Mouse (Mus musculus): ENCODE results near the gene Opcml. TPM values are rescaled to one million over a fixed set of nuclear protein-coding genes. Genes with fewer than 3 reads are reported as not detected.

Opcml gene
- total RNA-seq, 2 experiments from 2014 or later, result 235 to 266 TPM

DNA sequence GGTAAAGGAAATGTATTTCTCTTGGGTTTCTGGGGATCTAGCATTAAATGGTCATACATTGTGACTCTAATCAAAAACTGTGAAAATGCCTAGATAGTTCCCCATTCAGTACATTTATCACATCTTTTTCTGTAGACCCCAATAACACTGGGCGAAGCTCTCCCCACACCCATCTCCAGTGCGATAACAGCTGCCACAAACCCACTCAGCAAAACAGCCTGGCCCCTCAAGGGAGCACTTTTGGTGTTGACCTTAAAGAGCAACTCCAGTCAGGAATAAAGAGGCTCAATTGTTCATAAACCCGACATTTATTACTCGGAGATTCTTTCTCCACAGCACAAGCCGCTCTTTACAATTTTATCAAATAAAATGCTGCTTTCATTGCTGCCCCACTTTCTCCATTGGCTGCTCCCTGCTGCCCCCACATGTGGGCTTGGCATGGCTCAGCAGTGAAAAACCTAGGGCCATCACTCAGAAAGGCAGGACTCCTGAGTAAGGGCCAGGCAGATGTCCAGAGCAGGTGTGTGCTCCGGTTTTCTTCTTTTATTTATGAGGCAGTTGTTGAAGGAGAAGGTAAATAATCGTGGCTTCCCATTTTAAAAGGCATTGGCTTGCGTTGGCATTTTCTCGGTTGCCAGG lies 781.7 kb downstream of the Opcml start:
- no peak for DNase-seq (ENCODE audit: extremely low spot score in 1 of 2, low spot score in 1 of 2)

GRCm38 (mm10) chr9:28578730-28579129 lies 788.2 kb downstream of the Opcml start:
- no peak for DNase-seq (ENCODE audit: extremely low spot score in 1 of 2, low spot score in 1 of 2)

- DNase-seq (ENCODE audit: extremely low spot score in 1 of 2, low spot score in 1 of 2), result no peak
Measured at GRCm38 (mm10) chr9:28587253-28587652, 796.7 kb downstream of the Opcml start.

GRCm38 (mm10) chr9:28587857-28588388 lies 797.3 kb downstream of the Opcml start:
- no peak for DNase-seq (ENCODE audit: extremely low spot score in 1 of 2, low spot score in 1 of 2)

- DNase-seq (ENCODE audit: extremely low spot score in 1 of 2, low spot score in 1 of 2), result no peak
Measured at GRCm38 (mm10) chr9:28588488-28588887, 797.9 kb downstream of the Opcml start.

- DNase-seq (ENCODE audit: extremely low spot score in 1 of 2, low spot score in 1 of 2), result no peak
Measured at GRCm38 (mm10) chr9:28592208-28592607, 801.6 kb downstream of the Opcml start.

- DNase-seq (ENCODE audit: extremely low spot score in 1 of 2, low spot score in 1 of 2), result no peak
Measured at GRCm38 (mm10) chr9:28595062-28595461, 804.5 kb downstream of the Opcml start.

GRCm38 (mm10) chr9:28605561-28605960 lies 815.0 kb downstream of the Opcml start:
- no peak for DNase-seq (ENCODE audit: extremely low spot score in 1 of 2, low spot score in 1 of 2)

DNA sequence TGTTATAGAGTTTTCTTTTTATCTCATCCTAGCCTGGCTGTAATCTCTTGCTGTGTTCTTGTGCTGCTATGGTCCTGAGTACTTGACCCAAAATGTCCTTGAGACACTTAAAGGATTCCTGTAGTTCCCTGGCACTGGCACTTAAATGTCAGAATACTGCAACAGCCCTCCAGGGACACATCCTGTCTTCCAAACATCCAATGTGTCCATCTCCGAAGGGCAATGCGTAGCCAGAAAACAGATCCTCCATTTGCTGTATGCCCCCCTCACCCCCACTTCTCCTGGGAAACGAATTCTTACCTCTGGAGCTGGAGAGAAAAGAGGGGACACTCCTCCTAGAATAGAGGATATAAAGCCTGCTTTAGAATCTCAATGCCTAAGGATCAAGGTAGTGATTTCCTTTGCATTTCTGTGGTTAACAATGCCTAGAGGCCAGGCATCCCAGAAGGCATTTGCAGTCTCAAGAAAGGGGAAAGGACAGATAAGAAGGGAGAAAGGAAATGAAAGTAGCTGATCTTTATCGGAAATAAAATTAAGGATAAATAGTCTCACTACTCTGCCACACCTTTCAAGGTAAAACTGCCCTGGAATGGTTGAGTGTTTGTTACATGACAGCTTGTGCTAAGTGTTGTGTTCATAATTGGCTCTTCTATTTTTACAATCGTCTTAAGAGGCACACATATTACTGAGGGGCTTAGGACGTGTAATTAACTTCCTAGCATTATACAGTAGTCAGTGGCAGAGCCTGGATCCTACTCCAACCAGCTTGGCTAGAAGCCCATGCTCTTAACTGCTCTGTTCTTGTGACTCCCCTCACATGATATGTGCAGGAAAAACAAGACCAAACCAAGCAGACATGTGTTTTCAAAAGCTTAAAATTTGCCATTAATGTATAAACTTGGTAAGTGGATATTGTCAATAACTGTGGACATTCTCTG lies 823.4 kb downstream of the Opcml start:
- no peak for DNase-seq (ENCODE audit: extremely low spot score in 1 of 2, low spot score in 1 of 2)

DNA sequence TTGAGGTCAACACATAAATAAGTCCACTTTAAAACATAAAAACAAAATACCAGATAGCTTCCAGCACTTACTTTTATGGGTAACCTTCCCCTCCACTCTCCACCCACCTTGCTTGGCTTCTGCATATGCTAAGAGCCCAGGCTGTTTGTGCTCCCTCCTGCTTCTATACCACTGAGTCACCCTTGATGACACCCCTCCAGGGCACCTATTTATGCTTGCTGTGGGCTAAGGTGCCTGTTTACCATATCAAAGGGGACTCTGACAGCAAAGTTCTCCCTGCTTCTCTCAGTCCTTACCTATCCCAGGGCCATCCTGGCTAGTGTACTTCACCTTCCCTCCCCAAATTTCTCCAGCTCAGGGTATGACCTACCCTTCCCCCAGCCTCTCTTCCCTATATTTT lies 824.9 kb downstream of the Opcml start:
- DNase-seq (ENCODE audit: extremely low spot score in 1 of 2, low spot score in 1 of 2), result no peak

GRCm38 (mm10) chr9:28617666-28618065 lies 827.1 kb downstream of the Opcml start:
- no peak for DNase-seq (ENCODE audit: extremely low spot score in 1 of 2, low spot score in 1 of 2)

- DNase-seq (ENCODE audit: extremely low spot score in 1 of 2, low spot score in 1 of 2), result no peak
Measured at GRCm38 (mm10) chr9:28618186-28618892, 827.8 kb downstream of the Opcml start.

- no peak for DNase-seq (ENCODE audit: extremely low spot score in 1 of 2, low spot score in 1 of 2)
Measured at GRCm38 (mm10) chr9:28621939-28622338, 831.4 kb downstream of the Opcml start.

DNA sequence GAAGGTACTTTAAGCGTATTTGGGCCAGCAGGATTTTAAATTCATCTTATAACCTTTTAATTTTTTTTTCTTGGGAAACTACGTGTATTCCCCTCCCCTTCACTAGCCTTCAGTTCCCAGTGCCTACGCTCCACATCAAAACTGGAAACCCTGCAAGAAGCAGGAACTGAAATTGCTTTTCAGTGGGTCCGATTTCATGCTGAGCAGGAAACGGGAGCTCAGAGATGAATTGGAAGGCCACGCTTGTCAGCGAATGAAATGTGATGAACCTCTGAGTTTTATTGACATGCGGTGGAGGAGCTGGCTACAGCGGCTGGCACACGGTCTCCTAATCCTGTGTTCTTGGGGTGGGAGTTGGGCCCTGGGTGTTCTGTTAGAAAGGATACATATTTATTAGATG lies 834.3 kb downstream of the Opcml start:
- DNase-seq (ENCODE audit: extremely low spot score in 1 of 2, low spot score in 1 of 2), result no peak

- DNase-seq (ENCODE audit: extremely low spot score in 1 of 2, low spot score in 1 of 2), result no peak
Measured at GRCm38 (mm10) chr9:28642766-28643165, 852.2 kb downstream of the Opcml start.

DNA sequence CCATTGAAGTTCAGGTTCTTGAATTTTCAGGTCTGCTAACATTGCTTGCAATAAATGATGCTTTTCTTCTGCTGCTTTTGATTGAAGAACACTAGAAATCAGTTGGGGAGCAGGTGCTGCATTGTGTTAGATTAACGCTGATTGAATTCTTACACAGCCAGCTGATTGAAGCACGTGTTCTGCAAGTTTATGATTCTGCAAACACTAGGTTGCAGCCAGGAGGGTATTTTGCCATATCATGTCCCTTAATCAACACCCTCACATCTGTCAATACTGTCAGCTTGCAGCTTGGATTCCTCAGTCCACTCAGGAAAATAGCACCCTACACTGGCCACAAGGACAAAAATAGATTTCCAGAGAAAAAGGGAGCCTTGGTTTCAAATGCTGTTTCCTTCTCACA lies 853.5 kb downstream of the Opcml start:
- DNase-seq (ENCODE audit: extremely low spot score in 1 of 2, low spot score in 1 of 2), result no peak

GRCm38 (mm10) chr9:28650089-28650488 lies 859.5 kb downstream of the Opcml start:
- no peak for DNase-seq (ENCODE audit: extremely low spot score in 1 of 2, low spot score in 1 of 2)

- no peak for DNase-seq (ENCODE audit: extremely low spot score in 1 of 2, low spot score in 1 of 2)
Measured at GRCm38 (mm10) chr9:28659996-28660395, 869.4 kb downstream of the Opcml start.

DNA sequence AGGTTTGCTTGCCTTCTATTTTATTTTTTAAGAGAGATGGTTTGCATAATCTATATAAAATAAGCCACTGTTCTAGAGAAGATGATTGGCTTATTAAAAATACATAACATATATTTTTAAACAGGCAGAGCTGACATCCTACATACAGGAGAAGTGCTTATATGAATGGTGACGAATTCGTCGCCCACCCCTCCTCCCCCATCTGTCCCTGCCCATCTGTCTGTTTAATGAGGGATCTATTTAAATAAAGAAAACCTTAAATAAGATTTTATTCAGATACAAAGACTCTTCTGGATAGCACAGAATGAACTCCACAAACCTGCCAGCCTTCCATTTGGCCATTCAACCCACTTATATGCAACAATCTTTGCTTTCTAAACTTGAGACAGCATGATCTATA lies 872.3 kb downstream of the Opcml start:
- peak in 1 of 2 experiments; percentile 16 for DNase-seq (ENCODE audit: extremely low spot score in 1 of 2, low spot score in 1 of 2)

DNA sequence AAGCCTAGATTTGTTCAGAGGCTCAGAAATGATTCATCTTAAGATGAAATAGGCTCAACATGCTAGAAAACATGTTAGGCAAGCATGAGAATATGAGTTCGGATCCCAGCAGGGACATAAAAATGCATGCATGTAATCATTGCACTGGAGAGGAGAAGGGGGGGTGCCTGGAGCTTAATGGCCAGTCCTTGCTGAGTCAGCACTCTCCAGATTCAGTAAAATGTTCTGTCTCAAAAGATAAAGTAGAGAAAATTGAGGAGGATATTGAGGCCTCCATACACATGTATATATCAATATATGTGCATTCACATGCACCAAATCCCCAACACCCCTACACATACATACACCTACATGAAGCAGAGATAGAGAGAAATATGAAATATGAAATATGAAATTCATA lies 889.7 kb downstream of the Opcml start:
- no peak for DNase-seq (ENCODE audit: extremely low spot score in 1 of 2, low spot score in 1 of 2)

All from layer of hippocampus, postnatal 25 days (tissue).